Mouse (Mus musculus): Measurements from ENCODE around the gene Btbd2.

- TF ChIP-seq CTCF (IDR thresholded peaks at IDR 0.05; ENCODE audit: insufficient read depth, low read depth, low read length) (no peak), POLR2A (IDR thresholded peaks at IDR 0.05; ENCODE audit: insufficient read depth, low read depth, low read length) (no peak)
Observed at GRCm38 (mm10) chr10:80611905-80612304, 45.0 kb downstream of the Btbd2 start.

All from olfactory bulb, adult 2 months (tissue).